Mouse (Mus musculus) spleen, postnatal 4 days (tissue): ENCODE measurements at regions not wholly inside any gene's neighbourhood (a gene's known extent, or its start where the extent isn't known, plus 50 kb on each side); places are given as distances from the start of the nearest gene placed in this dataset.

Experiments
- DNase-seq, 2 experiments: peaks; one replicate each; pipeline ENCODE4 v3.0.0; 2022; ENCODE audit warnings: low spot score in 2 of 2

GRCm38 (mm10) chr12:70713499-70714280, 111.6 kb upstream of the Frmd6 start:
- no peak for DNase-seq

GRCm38 (mm10) chr12:70714281-70714679, 111.0 kb upstream of the Frmd6 start:
- DNase-seq, result no peak

GRCm38 (mm10) chr12:70715836-70716235, 109.5 kb upstream of the Frmd6 start:
- DNase-seq, result no peak

- DNase-seq, result no peak
Measured at GRCm38 (mm10) chr12:70718602-70719001, 106.7 kb upstream of the Frmd6 start.

- DNase-seq, result no peak
Measured at GRCm38 (mm10) chr12:70719255-70719654, 106.1 kb upstream of the Frmd6 start.

- no peak for DNase-seq
Measured at GRCm38 (mm10) chr12:70720178-70720894, 105.0 kb upstream of the Frmd6 start.

GRCm38 (mm10) chr12:70725326-70725725, 100.0 kb upstream of the Frmd6 start:
- no peak for DNase-seq

GRCm38 (mm10) chr12:70727496-70728259, 97.6 kb upstream of the Frmd6 start:
- no peak for DNase-seq

- DNase-seq, result no peak
Measured at GRCm38 (mm10) chr12:70728407-70728806, 96.9 kb upstream of the Frmd6 start.

GRCm38 (mm10) chr12:70729961-70730360, 95.4 kb upstream of the Frmd6 start:
- DNase-seq, result no peak

- DNase-seq, result no peak
Measured at GRCm38 (mm10) chr12:70731498-70731897, 93.8 kb upstream of the Frmd6 start.

- DNase-seq, result no peak
Measured at GRCm38 (mm10) chr12:70732591-70732990, 92.7 kb upstream of the Frmd6 start.

GRCm38 (mm10) chr12:70738554-70738953, 86.8 kb upstream of the Frmd6 start:
- no peak for DNase-seq

GRCm38 (mm10) chr12:70739316-70739715, 86.0 kb upstream of the Frmd6 start:
- no peak for DNase-seq

- DNase-seq, result no peak
Measured at GRCm38 (mm10) chr12:70739766-70740165, 85.5 kb upstream of the Frmd6 start.

GRCm38 (mm10) chr12:70742836-70743235, 82.5 kb upstream of the Frmd6 start:
- no peak for DNase-seq

- DNase-seq, result no peak
Measured at GRCm38 (mm10) chr12:70745681-70746080, 79.6 kb upstream of the Frmd6 start.

- no peak for DNase-seq
Measured at GRCm38 (mm10) chr12:70749651-70750050, 75.7 kb upstream of the Frmd6 start.

GRCm38 (mm10) chr12:70750651-70751578, 74.4 kb upstream of the Frmd6 start:
- no peak for DNase-seq

- no peak for DNase-seq
Measured at GRCm38 (mm10) chr12:70752266-70752910, 72.9 kb upstream of the Frmd6 start.

GRCm38 (mm10) chr12:70752911-70753290, 72.4 kb upstream of the Frmd6 start:
- no peak for DNase-seq
